Mouse (Mus musculus) limb, embryonic 15.5 days (tissue): ENCODE results near the gene Ahsg. TPM values are rescaled to one million over a fixed set of nuclear protein-coding genes. Genes with fewer than 3 reads are reported as not detected.

Experiments used
- ATAC-seq: fragments of 200-750 bp; cut with Nextera tagmentation; 2 replicates; pipeline ENCODE4 v1.8.0; 2017; ENCODE audit warnings: low read depth, moderate TSS enrichment; ENCODE audit not compliant: insufficient number of reproducible peaks, low FRiP score, low TSS enrichment
- H3K27ac ChIP-seq: fragments of 300-500 bp; sonication (generic); 2 replicates; pipeline ENCODE4 v1.5.1; 2015; ENCODE audit warnings: moderate library complexity, mild to moderate bottlenecking, inconsistent platforms
- H3K27me3 ChIP-seq: fragments of 300-500 bp; sonication (generic); 2 replicates; pipeline ENCODE4 v1.6.1; 2015; ENCODE audit warnings: inconsistent platforms
- H3K36me3 ChIP-seq: fragments of 300-500 bp; sonication (generic); 2 replicates; pipeline ENCODE4 v1.6.1; 2015; ENCODE audit warnings: inconsistent platforms
- H3K4me1 ChIP-seq: fragments of 300-500 bp; sonication (generic); 2 replicates; pipeline ENCODE4 v1.6.1; 2015; ENCODE audit warnings: inconsistent platforms
- H3K4me2 ChIP-seq: fragments of 300-500 bp; sonication (generic); 2 replicates; pipeline ENCODE4 v1.6.1; 2015; ENCODE audit warnings: mild to moderate bottlenecking, inconsistent platforms
- H3K4me3 ChIP-seq: fragments of 300-500 bp; sonication (generic); 2 replicates; pipeline ENCODE4 v1.5.1; 2015; ENCODE audit warnings: mild to moderate bottlenecking, inconsistent platforms
- H3K9ac ChIP-seq: fragments of 300-500 bp; sonication (generic); 2 replicates; pipeline ENCODE4 v1.6.1; 2015; ENCODE audit warnings: inconsistent platforms
- H3K9me3 ChIP-seq: fragments of 300-500 bp; sonication (generic); 2 replicates; pipeline ENCODE4 v1.6.1; 2016; ENCODE audit warnings: inconsistent platforms
- WGBS: fragments of 180-500 bp; shearing (Covaris S2); methylation state at CpG from one replicate; pipeline ENCODE4 v1.1.7; 2015; 5-methylcytosine and 5-hydroxymethylcytosine counted together
- polyA plus RNA-seq: library from polyadenylated mRNA; unstranded; fragments of >200 nt; fragmentation: Nextera tagmentation; extraction: Ambion mirVana; gene quantifications from 2 replicates; pipeline ENCODE4 v1.2.1, GENCODE M21; 2015

Gene Ahsg
- polyA plus RNA-seq, 1 experiment from 2014 or later: 5.6 TPM

DNA sequence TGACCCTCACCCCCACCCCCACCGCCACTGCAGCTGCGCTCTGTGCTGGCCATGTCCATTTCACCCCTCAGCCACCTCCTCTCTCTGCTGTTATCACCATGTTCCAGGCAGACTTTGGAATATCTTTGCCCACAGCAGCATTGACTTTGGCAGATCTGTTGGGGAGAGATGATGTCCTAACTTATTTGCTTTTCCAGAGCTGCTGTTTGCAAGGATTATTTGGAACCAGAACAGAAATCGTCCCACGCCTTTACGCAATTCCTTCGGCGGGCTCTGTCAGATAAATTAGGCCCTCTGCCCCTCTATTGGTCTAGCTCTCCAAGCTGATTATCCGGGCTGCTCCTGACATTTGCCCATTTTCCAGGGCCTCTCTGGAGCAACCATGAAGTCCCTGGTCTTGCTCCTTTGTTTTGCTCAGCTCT lies 667 bp downstream of the Ahsg start:
- no peak overlapping the region for H3K4me2 ChIP-seq
- no peaks in the 10 kb centered on the region for H3K4me1 ChIP-seq
- no peaks in the 10 kb centered on the region for H3K27me3 ChIP-seq
- no peaks in the 10 kb centered on the region for H3K36me3 ChIP-seq
- H3K9ac ChIP-seq: no peak overlapping the region
- ATAC-seq: no peak
- H3K27ac ChIP-seq: no peak overlapping the region
- no peaks in the 10 kb centered on the region for H3K9me3 ChIP-seq
- WGBS: 88% methylated on average over 8 of the region's 8 CpGs
- no peak overlapping the region for H3K4me3 ChIP-seq

DNA sequence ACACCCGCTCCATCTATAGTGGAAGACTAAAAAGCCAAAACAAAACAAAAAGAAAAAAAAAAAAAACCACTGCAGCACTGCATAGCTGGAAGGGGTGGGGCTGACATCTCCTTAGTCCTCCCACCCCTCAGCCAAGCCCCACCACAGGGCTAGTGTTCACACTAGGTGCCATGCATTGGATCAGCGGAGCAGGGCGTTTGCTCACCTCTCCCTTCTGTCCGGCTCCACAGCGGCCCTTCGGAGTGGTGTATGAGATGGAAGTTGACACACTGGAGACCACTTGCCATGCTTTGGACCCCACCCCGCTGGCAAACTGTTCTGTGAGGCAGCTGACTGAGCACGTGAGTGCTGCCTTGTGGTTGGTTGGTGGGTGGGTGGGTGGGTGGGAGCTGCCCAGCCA lies 3.0 kb downstream of the Ahsg start:
- no peaks in the 10 kb centered on the region for H3K9me3 ChIP-seq
- no peaks in the 10 kb centered on the region; the same call in 1 of the 2 replicates for H3K4me1 ChIP-seq
- no peak overlapping the region for H3K27ac ChIP-seq
- 0 out of 2 replicates have a peak, but pooled peaks cover 2% of the 10 kb centered on the region for H3K27me3 ChIP-seq
- no peak overlapping the region for H3K4me2 ChIP-seq
- H3K9ac ChIP-seq: no peak overlapping the region
- 73% methylated on average over 8 of the region's 8 CpGs for WGBS
- H3K4me3 ChIP-seq: no peak overlapping the region
- no peak for ATAC-seq
- H3K36me3 ChIP-seq: no peaks in the 10 kb centered on the region

DNA sequence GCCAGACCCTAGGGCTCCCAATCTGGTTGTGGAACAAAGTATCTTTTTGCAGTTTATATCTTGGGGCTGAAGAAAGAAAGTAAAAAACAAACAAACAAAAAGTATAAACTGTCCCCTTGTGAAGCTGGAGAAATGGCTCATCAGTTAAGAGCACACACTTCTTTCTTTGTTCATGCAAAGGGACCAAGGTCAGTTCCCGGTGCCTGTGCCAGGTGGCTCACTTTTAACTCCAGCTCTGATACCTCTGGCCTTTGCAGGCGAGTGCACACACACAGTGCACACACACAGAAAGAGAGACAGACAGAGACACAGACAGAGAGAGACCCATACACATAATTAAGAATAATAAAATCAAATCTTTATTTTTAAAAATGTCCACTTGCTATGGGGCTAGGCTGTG lies 5.5 kb downstream of the Ahsg start:
- no peak overlapping the region for H3K4me2 ChIP-seq
- no peaks in the 10 kb centered on the region for H3K9me3 ChIP-seq
- WGBS: 66% methylated on average over 2 of the region's 2 CpGs
- ATAC-seq: no peak
- H3K4me1 ChIP-seq: peaks cover 2% of the 10 kb centered on the region; the same call in 1 of the 2 replicates
- no peak overlapping the region for H3K27ac ChIP-seq
- H3K4me3 ChIP-seq: no peak overlapping the region
- no peak overlapping the region for H3K9ac ChIP-seq
- H3K27me3 ChIP-seq: 0 out of 2 replicates have a peak, but pooled peaks cover 2% of the 10 kb centered on the region
- no peaks in the 10 kb centered on the region for H3K36me3 ChIP-seq

DNA sequence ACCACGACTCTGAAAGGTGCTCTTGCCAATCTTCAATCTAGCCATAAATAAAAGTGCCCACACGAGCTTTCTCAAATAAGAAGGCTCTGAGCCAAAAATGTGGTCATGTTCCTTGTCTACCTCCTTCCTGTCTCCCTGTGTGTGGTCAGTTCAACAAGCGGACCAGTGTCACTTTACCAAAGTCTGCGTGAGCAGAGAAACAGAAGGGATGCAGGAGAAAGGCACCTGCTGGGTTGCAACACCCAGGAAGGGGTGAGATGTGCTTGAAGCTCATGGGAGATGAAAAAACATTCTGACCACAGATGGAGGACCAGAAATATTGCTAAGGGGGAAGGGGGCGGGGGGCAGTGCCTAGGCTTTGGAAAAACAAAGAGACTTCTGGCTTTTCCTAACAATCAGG lies 8.3 kb downstream of the Ahsg start:
- H3K9me3 ChIP-seq: no peaks in the 10 kb centered on the region
- 36% methylated on average over 5 of the region's 5 CpGs for WGBS
- no peak overlapping the region for H3K9ac ChIP-seq
- no peaks in the 10 kb centered on the region for H3K36me3 ChIP-seq
- H3K4me3 ChIP-seq: no peak overlapping the region
- ATAC-seq: no peak
- 0 out of 2 replicates have a peak, but pooled peaks cover 2% of the 10 kb centered on the region for H3K27me3 ChIP-seq
- H3K4me2 ChIP-seq: no peak overlapping the region
- peaks cover 2% of the 10 kb centered on the region; the same call in 1 of the 2 replicates for H3K4me1 ChIP-seq
- no peak overlapping the region for H3K27ac ChIP-seq

DNA sequence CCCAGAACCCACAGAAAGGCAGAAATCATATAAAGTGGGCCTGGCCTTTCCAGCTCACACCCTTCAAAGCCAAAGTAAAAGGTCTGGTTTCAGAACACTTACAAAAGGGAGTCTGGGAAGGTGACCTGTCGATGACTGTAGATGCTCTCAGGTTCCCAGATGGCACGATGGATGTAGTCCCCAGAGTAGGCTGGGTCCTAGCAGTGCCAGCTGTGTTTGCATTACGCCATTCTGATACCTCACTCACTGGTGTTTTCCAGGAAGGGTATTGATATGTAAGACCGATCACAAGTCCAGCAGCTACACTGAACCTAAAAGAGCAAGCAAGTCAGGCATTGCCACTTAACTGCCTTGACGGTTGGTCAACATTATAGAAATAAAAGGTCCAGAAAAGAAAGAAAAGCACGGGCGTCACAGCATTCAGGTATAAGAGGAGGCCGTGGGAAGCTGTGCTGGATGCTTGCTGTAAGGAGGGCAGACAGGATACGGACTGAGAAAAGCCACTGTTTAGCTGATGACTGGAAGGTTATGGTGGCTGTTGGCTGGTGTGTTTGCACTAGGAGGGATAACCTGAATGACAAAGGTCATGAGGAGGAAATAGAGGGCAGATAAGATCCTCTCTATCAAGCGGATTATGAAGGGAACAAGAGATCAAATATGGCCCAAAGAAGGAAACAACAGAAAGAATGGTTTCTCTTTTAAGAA lies 8.9 kb downstream of the Ahsg start:
- H3K4me2 ChIP-seq: no peak overlapping the region
- no peaks in the 10 kb centered on the region for H3K36me3 ChIP-seq
- ATAC-seq: no peak
- peaks cover 2% of the 10 kb centered on the region; the same call in 1 of the 2 replicates for H3K4me1 ChIP-seq
- H3K4me3 ChIP-seq: no peak overlapping the region
- no peak overlapping the region for H3K9ac ChIP-seq
- 0 out of 2 replicates have a peak, but pooled peaks cover 2% of the 10 kb centered on the region for H3K27me3 ChIP-seq
- H3K27ac ChIP-seq: no peak overlapping the region
- WGBS: 77% methylated on average over 10 of the region's 10 CpGs
- no peaks in the 10 kb centered on the region for H3K9me3 ChIP-seq

- H3K27me3 ChIP-seq: 0 out of 2 replicates have a peak, but pooled peaks cover 2% of the 10 kb centered on the region
- no peak overlapping the region for H3K4me3 ChIP-seq
- no peak overlapping the region for H3K27ac ChIP-seq
- WGBS: 75% methylated on average over 3 of the region's 3 CpGs
- H3K36me3 ChIP-seq: no peaks in the 10 kb centered on the region
- no peak overlapping the region for H3K4me2 ChIP-seq
- H3K9ac ChIP-seq: no peak overlapping the region
- peaks cover 2% of the 10 kb centered on the region; the same call in 1 of the 2 replicates for H3K4me1 ChIP-seq
- ATAC-seq: no peak
- no peaks in the 10 kb centered on the region for H3K9me3 ChIP-seq
These were observed 10.2 kb downstream of the Ahsg start for GRCm38 (mm10) chr16:22901326-22901725.

DNA sequence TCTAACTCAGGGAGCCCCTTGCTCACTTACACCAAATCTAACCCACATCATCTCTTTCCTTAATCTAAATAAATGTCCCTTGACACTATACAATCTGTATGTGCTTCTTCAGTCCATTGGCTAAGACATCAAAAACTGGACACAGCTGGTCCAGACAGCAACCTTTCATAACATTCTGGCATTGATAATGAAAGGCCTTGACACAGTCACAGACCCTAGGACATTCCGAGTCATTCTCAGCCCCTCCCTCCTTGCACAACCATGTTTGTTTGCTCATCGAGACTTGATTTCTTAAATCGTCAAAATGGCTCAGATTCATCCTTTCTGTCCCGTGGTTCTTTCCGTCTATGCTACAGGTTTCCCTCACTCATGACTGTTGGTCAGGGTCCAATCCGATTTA lies 18.2 kb downstream of the Ahsg start:
- H3K9me3 ChIP-seq: no peaks in the 10 kb centered on the region
- no peak overlapping the region for H3K27ac ChIP-seq
- no peak overlapping the region for H3K4me2 ChIP-seq
- WGBS: 92% methylated on average over 6 of the region's 6 CpGs
- no peaks in the 10 kb centered on the region for H3K27me3 ChIP-seq
- H3K36me3 ChIP-seq: no peaks in the 10 kb centered on the region
- H3K4me3 ChIP-seq: no peak overlapping the region
- no peak for ATAC-seq
- H3K9ac ChIP-seq: no peak overlapping the region
- no peaks in the 10 kb centered on the region for H3K4me1 ChIP-seq

DNA sequence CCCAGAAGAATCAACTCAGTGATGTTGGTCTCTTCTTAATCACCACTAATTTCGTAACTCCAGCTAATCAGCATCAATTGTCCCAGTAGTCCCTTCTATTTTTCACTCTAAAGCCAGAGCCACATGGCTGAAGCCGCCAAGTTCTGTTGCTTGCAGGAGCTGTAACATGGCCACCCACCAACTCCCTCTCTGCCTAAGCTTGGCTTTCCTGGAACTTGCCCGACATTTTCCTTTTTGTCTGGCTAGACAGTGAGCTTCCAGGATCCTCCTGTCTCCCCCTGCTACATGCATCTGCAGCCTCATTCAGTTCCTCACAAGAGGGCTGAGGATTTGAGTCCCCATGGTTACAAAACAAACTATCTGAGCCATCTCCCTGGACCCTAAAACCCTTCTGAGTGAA lies 20.9 kb downstream of the Ahsg start:
- Histone ChIP-seq H3K4me2 (no peak overlapping the region), H3K9me3 (no peaks in the 10 kb centered on the region), H3K27me3 (no peaks in the 10 kb centered on the region), H3K4me3 (no peak overlapping the region), H3K36me3 (no peaks in the 10 kb centered on the region), H3K27ac (no peak overlapping the region), H3K9ac (no peak overlapping the region), H3K4me1 (no peaks in the 10 kb centered on the region)
- 78% methylated on average over 3 of the region's 3 CpGs for WGBS
- ATAC-seq: no peak

GRCm38 (mm10) chr16:22912886-22913285 lies 21.8 kb downstream of the Ahsg start:
- H3K4me3 ChIP-seq: no peak overlapping the region
- no peaks in the 10 kb centered on the region for H3K27me3 ChIP-seq
- 83% methylated on average over 6 of the region's 6 CpGs for WGBS
- no peaks in the 10 kb centered on the region for H3K36me3 ChIP-seq
- H3K4me1 ChIP-seq: no peaks in the 10 kb centered on the region
- no peak overlapping the region for H3K9ac ChIP-seq
- no peak overlapping the region for H3K27ac ChIP-seq
- H3K9me3 ChIP-seq: no peaks in the 10 kb centered on the region
- ATAC-seq: no peak
- H3K4me2 ChIP-seq: no peak overlapping the region

DNA sequence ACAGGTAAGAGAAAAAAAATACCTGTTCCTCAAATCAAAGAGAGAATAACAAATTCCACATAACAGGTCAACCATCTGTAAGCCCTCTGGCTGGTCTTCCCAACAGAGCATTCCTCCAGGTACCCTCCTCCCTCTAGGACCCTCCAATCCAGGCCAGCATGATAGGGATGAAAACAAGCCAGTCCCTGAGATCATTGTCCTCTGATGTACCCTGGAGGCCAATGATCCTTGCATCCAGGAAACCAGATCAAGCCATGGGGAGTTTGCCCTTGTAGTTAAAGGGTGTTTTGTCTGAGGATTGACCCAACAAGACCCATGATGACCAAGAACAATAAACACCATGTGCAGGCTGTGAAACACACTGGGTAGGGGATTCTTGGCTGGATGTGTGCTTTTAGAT lies 23.2 kb downstream of the Ahsg start:
- Histone ChIP-seq H3K27ac (no peak overlapping the region), H3K9ac (no peak overlapping the region), H3K9me3 (no peaks in the 10 kb centered on the region), H3K4me3 (no peak overlapping the region), H3K4me2 (no peak overlapping the region), H3K4me1 (no peaks in the 10 kb centered on the region), H3K36me3 (no peaks in the 10 kb centered on the region), H3K27me3 (no peaks in the 10 kb centered on the region)
- no peak for ATAC-seq

- no peak within 1 kb of the TSS for H3K4me2 ChIP-seq
- WGBS: 84% methylated on average over 5 of the region's 5 CpGs
- no peak for ATAC-seq
- H3K9me3 ChIP-seq: no peaks in the 10 kb centered on the region
- no peaks in the 10 kb centered on the region for H3K36me3 ChIP-seq
- H3K9ac ChIP-seq: no peak within 1 kb of the TSS
- no peaks in the 10 kb centered on the region for H3K27me3 ChIP-seq
- H3K4me3 ChIP-seq: no peak within 1 kb of the TSS
- 0 out of 2 replicates have a peak, but pooled peaks cover 2% of the 10 kb centered on the region for H3K4me1 ChIP-seq
- no peak within 1 kb of the TSS for H3K27ac ChIP-seq
These were observed 27.0 kb downstream of the Ahsg start, which contains the start of gene Fetub for GRCm38 (mm10) chr16:22918034-22918433. TSS of gene Fetub (plus strand) at chr16:22918334.

- H3K9me3 ChIP-seq: no peaks in the 10 kb centered on the region
These were observed 27.7 kb downstream of the Ahsg start for GRCm38 (mm10) chr16:22918664-22919312.

More at GRCm38 (mm10) chr16:22918664-22919312, 27.7 kb downstream of the Ahsg start:
- Histone ChIP-seq H3K36me3 (no peaks in the 10 kb centered on the region), H3K4me1 (0 out of 2 replicates have a peak, but pooled peaks cover 2% of the 10 kb centered on the region), H3K27ac (no peak overlapping the region), H3K9ac (no peak overlapping the region), H3K27me3 (no peaks in the 10 kb centered on the region), H3K4me3 (no peak overlapping the region), H3K4me2 (no peak overlapping the region)
- ATAC-seq: no peak
- WGBS: 49% methylated on average over 15 of the region's 15 CpGs
